Mouse (Mus musculus): Measurements from ENCODE around the gene Grk6. TPM values are rescaled to one million over a fixed set of nuclear protein-coding genes. Genes with fewer than 3 reads are reported as not detected.
A peak's percentile ranks its signal among the peaks of the same experiment; 100 is the strongest.

The Grk6 gene
- total RNA-seq, 2 experiments from 2014 or later, result 9.6 to 10.0 TPM

DNA sequence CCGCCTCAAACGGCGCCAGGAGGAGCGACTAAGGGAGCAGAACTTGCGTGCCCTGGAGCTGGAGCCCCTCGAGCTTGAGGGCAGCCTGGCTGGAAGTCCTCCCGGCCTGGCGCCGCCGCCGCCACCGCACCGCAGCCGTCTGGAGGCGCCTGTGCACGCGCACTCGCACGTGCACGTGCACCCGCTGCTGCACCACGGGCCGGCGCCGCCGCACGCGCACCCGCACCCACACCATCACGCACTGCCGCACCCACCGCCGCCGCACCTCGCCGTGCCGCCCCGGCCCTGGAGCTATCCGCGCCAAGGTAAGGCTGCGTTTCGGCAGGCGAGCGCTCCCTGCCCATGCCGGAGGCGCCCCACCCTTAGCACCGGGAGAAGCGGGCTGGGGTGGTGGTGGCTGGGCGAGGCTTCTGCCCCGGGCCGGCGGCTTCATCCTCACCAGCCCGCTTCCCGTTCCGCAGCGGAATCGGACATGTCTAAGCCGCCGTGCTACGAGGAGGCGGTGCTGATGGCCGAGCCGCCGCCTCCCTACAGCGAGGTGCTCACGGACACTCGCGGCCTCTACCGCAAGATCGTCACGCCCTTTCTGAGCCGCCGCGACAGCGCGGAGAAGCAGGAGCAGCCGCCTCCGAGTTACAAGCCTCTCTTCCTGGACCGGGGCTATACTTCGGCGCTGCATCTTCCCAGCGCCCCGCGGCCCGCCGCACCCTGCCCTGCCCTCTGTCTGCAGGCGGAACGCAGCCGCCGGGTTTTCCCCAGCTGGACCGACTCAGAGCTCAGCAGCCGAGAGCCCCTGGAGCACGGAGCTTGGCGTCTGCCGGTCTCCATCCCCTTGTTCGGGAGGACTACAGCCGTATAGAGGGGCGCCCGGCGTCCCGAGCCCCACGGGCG, 27.5 kb downstream of the Grk6 start:
- DNase-seq, result peak; percentile 68

DNA sequence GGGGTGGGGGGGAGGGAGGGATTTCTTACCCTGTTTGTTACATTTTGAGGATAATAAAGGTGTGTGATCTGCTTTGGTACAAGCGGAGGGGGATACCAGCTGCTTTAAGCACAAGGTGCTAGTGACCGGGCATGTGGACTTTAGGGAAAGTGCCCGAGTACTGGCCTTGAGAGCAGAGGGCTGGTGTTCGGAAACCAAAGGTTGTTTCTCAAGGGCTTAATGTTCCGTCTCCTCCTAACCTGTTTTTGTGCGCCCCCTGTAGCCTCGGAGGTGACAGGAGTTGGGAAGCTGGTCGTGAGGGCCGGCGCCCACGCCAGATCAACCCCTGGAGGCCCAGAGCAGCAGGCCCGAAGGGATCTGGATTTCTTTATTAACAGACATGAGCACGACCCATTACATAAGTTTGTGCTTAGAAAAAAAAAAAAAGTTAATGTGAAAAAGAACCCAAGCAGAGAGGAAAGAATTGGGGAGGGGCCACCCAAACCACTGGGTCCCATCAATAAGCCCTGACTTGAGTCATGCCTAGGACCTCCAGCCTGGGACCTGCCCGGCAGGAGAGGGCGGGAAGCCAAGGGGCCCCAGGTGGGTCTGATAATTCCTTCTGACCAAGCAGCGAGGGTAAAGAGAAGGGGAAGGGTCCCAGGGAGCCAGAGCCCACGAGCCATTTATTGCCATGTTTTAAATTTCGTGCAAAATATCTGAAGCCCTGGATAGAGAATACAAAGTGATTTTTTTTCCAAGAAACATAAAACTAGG, 28.4 kb downstream of the Grk6 start:
- intact Hi-C loops (cut with DNase I), result no loop called here
- peak overlapping the region; percentile 79 for H3K27ac ChIP-seq
- peak overlapping the region; percentile 89 for H3K4me3 ChIP-seq
- no peak for DNase-seq
- TF ChIP-seq CTCF (IDR thresholded peaks at IDR 0.05), result peak; percentile 30

More for the DNA sequence above, 27.5 kb downstream of the Grk6 start:
- peak overlapping the region; percentile 89 for H3K4me3 ChIP-seq
- TF ChIP-seq CTCF (IDR thresholded peaks at IDR 0.05), result peak; percentile 36
- peak overlapping the region; percentile 79 for H3K27ac ChIP-seq
- intact Hi-C loops (cut with DNase I), result no loop called here

DNA sequence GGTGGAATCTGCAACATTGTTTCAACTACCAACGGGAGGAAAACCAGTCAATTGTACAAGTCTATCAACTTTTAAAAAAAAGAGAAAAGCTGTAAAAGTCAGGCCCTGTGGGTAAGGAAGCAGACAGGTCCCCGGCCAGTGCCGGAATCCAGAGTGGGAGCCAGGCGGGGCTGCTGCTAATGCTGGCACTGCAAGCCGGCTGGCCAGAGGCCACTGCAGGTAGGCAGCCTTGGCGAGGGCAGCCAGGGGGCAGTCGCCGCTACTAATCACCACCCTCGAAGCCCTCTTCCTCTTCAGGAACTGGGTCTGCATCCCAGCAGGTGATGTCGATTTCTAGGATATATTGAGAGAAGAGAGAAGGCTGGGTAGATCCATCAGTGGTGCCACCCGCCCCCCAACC, 29.1 kb downstream of the Grk6 start:
- no peak overlapping the region for H3K27ac ChIP-seq
- H3K4me3 ChIP-seq, result no peak overlapping the region
- 0 out of 2 replicates have a peak, but pooled peaks have one; percentile 2 for TF ChIP-seq CTCF (IDR thresholded peaks at IDR 0.05)
- DNase-seq, result no peak
- intact Hi-C loops (cut with DNase I), result no loop called here

DNA sequence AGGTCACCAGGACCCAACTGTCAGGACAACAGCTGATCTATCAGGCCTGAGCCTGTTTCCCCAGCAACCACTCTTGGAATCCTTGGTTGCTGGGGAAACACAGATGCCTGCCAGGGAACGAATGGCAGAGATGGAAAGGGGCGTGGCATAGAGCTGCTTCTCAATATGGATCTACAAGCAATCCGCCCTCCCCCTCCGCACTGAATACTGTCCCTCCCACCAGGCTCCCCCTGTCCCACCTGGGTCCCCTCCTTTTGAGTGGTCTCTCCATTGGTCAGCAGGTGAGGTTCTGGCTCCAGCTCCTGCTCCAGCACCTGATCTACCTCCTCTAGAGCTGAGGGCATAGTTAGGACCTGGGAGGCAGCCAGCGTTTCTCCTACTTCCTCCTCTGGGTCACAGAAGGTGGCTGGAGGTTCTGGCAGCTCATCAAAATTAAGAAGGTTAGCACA, 29.8 kb downstream of the Grk6 start:
- intact Hi-C loops (cut with DNase I), result no loop called here
- no peak for TF ChIP-seq CTCF (IDR thresholded peaks at IDR 0.05)
- Histone ChIP-seq H3K4me3 (no peak overlapping the region), H3K27ac (no peak overlapping the region)
- DNase-seq, result no peak

DNA sequence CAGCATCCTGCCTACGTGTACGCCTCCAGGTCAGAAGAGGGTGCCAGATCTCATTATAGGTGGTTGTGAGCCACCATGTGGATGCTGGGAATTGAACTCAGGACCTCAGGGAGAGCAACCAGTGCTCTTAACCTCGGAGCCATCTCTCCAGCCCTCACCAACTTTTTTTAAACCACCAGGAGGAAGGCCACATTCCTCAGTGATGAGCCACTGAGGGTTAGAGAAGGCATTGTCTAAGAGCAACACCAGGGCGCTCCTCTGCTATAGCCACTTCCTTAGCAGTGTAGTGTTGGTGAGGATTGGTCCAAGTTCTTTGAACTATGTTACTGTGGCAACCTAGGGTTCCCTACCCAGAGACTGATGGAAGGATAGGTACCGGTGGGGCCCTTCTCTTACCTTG, 30.9 kb downstream of the Grk6 start:
- no peak for DNase-seq
- intact Hi-C loops (cut with DNase I), result no loop called here
- Histone ChIP-seq H3K4me3 (no peak overlapping the region), H3K27ac (no peak overlapping the region)
- TF ChIP-seq CTCF (IDR thresholded peaks at IDR 0.05), result no peak

DNA sequence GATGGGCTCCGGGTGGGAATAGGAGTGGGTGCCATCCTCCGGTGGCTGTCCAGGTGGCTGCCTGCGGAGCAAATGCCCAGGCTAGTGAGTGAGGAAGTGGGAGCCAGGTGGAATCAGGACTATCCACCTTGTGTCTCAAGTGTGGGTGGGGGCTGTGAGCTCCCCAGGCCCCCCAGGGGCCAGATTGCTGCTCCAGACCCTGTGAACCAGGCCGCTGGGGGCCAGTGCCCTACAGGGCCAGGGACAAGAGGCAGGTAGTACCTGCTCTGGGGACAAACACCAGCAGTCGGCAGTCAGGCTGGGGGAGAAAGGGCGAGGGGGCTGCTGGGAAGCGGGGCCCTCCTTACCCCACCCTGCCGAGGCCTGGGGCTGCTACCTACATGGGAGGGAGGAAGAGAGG, 31.4 kb downstream of the Grk6 start:
- Histone ChIP-seq H3K4me3 (no peak overlapping the region), H3K27ac (no peak overlapping the region)
- no peak for DNase-seq
- intact Hi-C loops (cut with DNase I), result no loop called here
- TF ChIP-seq CTCF (IDR thresholded peaks at IDR 0.05), result no peak

DNA sequence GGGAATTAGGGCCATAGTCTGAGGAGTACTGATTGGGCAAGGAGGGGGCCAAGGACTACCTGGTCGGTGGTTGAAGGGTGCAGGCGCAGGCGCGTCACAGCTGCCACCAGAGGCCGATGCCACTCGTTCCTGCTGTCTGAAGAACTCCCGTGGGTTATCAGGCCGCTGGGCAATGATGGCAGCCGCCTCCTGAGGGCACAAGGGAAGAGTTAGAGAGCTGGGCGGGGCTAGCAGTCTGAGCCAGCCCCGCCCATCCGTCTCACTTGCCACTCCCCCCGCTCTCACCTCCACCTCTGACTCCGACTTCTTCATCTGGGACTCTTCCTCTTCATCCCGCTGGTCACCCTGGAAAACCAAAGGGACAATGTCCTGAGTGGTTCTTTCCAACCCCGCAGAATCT, 32.6 kb downstream of the Grk6 start:
- Histone ChIP-seq H3K4me3 (no peak overlapping the region), H3K27ac (no peak overlapping the region)
- no peak for TF ChIP-seq CTCF (IDR thresholded peaks at IDR 0.05)
- intact Hi-C loops (cut with DNase I), result no loop called here
- DNase-seq, result no peak

DNA sequence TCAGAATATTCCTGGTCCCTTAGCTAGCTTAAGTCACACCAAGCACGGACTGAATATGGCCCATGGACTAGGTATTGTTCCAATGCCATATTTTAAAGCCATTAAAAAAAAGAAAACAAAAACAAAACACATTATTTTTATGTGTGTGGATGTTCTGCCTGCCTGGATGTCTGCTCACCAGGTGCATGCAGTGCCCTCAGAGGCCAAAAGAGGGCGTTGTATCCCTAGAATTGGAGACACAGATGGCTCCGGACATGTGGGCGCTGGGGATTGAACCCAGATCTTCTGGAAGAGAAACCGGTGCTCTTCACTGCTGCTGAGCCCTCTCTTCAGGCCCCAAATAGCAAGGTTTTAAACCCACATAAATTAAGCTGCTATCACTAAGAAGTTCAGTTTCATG, 33.2 kb downstream of the Grk6 start:
- intact Hi-C loops (cut with DNase I), result loop anchor here (1.0 kb wide), 1 partner anchor 36 kb away; no protein-coding TSS in a partner anchor
- no peak overlapping the region for H3K27ac ChIP-seq

DNA sequence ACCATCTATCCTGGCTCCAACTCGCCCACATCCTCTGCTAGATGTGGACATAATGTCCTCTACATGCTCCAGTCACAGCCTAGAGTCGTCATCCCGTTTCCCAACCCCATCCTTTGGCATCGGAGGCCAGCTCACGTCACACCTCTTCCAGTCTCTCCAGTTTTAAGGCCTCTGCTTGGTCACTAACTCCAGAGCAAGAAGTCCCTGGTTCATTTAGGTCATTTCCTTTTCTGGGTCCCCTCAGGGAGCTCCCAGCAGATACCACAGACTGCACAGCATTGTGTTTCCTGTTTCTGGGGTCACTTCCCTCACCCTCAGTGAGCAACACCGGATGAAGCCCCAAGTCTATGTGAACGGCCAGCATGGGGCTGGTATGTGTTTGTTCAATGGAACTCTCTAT, 34.1 kb downstream of the Grk6 start:
- Histone ChIP-seq H3K27ac (peak overlapping the region; percentile 10; the same call in 1 of the 2 replicates), H3K4me3 (no peak overlapping the region)
- intact Hi-C loops (cut with DNase I), result no loop called here
- no peak for DNase-seq
- TF ChIP-seq CTCF (IDR thresholded peaks at IDR 0.05), result no peak

More for the DNA sequence above, 33.2 kb downstream of the Grk6 start:
- peak; percentile 55 for DNase-seq
- no peak overlapping the region for H3K4me3 ChIP-seq
- peak; percentile 76 for TF ChIP-seq CTCF (IDR thresholded peaks at IDR 0.05)

DNA sequence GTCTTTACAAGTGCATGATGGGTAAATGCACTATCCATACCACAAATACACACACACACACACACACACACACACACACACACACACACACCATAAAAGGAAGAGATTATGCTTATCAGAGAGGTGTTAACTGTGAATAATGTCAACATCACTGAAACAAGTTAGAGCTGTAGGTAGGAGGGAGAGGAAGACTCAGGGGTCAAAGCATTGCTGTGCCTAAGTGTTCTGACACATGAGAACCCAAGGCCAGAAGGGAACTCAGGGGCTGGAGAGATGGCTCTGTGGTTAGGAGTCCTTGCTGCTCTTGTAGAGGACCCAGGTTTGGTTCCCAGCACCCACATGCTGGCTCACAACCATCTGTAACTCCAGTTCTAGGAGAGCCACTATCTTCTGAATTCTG, 35.1 kb downstream of the Grk6 start:
- TF ChIP-seq CTCF (IDR thresholded peaks at IDR 0.05), result no peak
- no peak for DNase-seq
- no peak overlapping the region for H3K27ac ChIP-seq
- H3K4me3 ChIP-seq, result no peak overlapping the region
- intact Hi-C loops (cut with DNase I), result no loop called here

DNA sequence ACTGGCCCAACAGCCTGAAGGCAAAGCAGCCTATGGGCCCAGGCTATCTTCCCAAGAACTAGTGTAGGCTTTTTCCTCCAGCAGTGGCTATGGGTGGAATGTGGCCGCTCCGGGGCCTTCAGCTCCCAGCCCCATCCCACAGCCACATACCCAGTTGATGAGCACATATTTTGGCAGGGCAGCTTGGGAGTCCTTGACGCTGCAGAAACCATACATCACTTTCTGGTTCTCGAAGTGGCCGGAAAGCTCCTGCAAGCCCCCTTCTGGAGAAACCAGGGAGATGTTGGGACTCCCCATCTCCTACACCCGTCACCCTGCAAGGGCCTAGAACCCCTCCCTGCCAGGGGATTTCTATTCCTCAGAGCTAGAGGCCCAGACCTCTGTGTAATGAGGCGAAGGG, 37.7 kb downstream of the Grk6 start:
- Histone ChIP-seq H3K27ac (peak overlapping the region; percentile 64), H3K4me3 (peak overlapping the region; percentile 24; the same call in 1 of the 2 replicates)
- no peak for TF ChIP-seq CTCF (IDR thresholded peaks at IDR 0.05)
- DNase-seq, result no peak
- intact Hi-C loops (cut with DNase I), result no loop called here

DNA sequence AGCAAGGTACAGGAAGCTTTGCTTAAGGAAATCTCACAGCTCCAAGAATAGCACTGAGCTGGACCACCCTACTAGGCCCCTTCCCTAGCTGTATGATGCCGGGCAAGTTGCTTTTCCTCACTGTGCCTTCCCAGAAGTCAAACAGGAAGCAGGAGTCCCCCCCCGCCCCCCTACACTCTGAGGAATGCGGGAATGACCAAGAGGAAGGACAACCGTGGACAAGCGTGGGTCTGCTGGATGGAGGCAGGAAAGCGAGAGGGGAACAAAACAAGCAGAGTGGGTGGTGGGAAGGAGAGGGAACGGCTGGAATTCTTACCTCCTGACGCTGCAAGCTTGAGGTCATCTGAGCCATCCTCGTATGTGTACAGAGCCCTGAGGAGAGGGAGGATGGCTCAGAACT, 38.2 kb downstream of the Grk6 start:
- Histone ChIP-seq H3K27ac (peak overlapping the region; percentile 64), H3K4me3 (peak overlapping the region; percentile 24)
- intact Hi-C loops (cut with DNase I), result no loop called here
- TF ChIP-seq CTCF (IDR thresholded peaks at IDR 0.05), result no peak
- DNase-seq, result no peak

DNA sequence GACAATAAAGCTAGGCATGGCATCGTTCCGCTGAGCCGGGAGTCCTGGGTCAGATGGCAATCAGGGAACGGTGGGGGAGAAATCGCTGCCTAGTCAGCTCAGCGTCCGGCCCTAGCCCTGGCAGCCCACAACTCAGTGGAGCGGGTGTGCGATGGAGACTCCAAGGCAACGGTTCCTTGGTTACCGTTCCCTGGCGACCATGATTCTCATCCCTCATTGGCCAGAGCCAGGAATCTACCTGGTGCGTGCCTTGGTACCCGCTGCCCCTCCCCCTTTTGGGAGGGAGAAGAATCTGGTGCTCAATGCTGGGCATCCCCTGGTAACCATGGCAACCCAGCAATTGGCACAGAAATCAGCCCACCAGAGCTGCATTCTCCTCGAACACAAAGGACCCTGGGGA, 38.7 kb downstream of the Grk6 start:
- Histone ChIP-seq H3K4me3 (peak overlapping the region; percentile 11; the same call in 1 of the 2 replicates), H3K27ac (peak overlapping the region; percentile 64)
- peak; percentile 50 for DNase-seq
- intact Hi-C loops (cut with DNase I), result no loop called here
- no peak for TF ChIP-seq CTCF (IDR thresholded peaks at IDR 0.05)
